Comparison of ENCODE assay signal across 33 mouse cellular contexts in genomic region chr7:125539351-125539750, GRCm38 (mm10). TPM values are rescaled to one million over a fixed set of nuclear protein-coding genes. Genes with fewer than 3 reads are reported as not detected.
DNase-seq lines count a peak whose midpoint lies in the region; ATAC-seq lines count a peak whose summit lies in the region.
"Had no signal": no experiment of that assay in that cellular context is flagged by ENCODE, and none has a peak within 500 bp of the region (broad histone marks: within the 10 kb centered on the region; RNA-seq: fewer than 3 reads in every experiment).

No protein-coding gene starts in this region.

- ATAC-seq in granulocyte monocyte progenitor cell, adult 5-6 weeks (replicated peaks; ENCODE audit: poor library complexity, severe bottlenecking), result peak; percentile 50
- no peak for ATAC-seq in midbrain, embryonic 13.5 days
- no peak for ATAC-seq in kidney, embryonic 14.5 days (ENCODE audit: low FRiP score, low TSS enrichment)
- ATAC-seq: forebrain, postnatal 0 days; inflammation-experienced regulatory T-cells, adult 6 months; midbrain, embryonic 15.5 days had no signal

- no peak overlapping the region for H3K9ac ChIP-seq in midbrain, embryonic 13.5 days (replicated peaks)
- no peak overlapping the region for H3K9ac ChIP-seq in kidney, embryonic 14.5 days (ENCODE audit: low read depth, low read length)
- H3K9ac ChIP-seq: forebrain, postnatal 0 days; heart, embryonic 13.5 days; hindbrain, embryonic 15.5 days; kidney, embryonic 15.5 days; limb, embryonic 13.5 days; midbrain, embryonic 15.5 days had no signal

- DNase-seq in heart, embryonic 10.5 days (ENCODE audit: low spot score), result peak; percentile 41
- no peak for DNase-seq in heart, adult 9 months (ENCODE audit: low spot score in 2 of 2)
- peak; percentile 79 for DNase-seq in NIH3T3 (ENCODE audit: low read depth)
- no peak for DNase-seq in right cerebral cortex, postnatal 10 days (ENCODE audit: low spot score in 2 of 2)
- DNase-seq: adrenal gland, adult 2 months; adrenal gland, postnatal 36 days; B cell, adult 2 months; cerebellum, adult 2 months; cerebellum, postnatal 25 days; forebrain, postnatal 0 days; gastrocnemius, postnatal 10 days; heart, adult 18-20 months; heart, postnatal 14 days; kidney, adult 11 months; kidney, postnatal 25 days; lung, postnatal 4 days; right cerebral cortex, adult 18-20 months; right cerebral cortex, postnatal 4 days; thymus, adult 18-20 months; thymus, postnatal 25 days had no signal

- H3K4me3 ChIP-seq in heart, embryonic 10.5 days, result no peak overlapping the region
- no peak overlapping the region for H3K4me3 ChIP-seq in midbrain, embryonic 13.5 days (replicated peaks)
- H3K4me3 ChIP-seq in kidney, embryonic 14.5 days (ENCODE audit: low read length), result no peak overlapping the region
- H3K4me3 ChIP-seq: heart, embryonic 13.5 days; hindbrain, embryonic 10.5 days; hindbrain, embryonic 15.5 days; kidney, embryonic 15.5 days; left cerebral cortex, adult 2 months; limb, embryonic 13.5 days; midbrain, embryonic 15.5 days had no signal

- peaks cover 9% of the 10 kb centered on the region; the same call in 1 of the 2 replicates for H3K4me1 ChIP-seq in heart, embryonic 10.5 days
- peaks cover 4% of the 10 kb centered on the region for H3K4me1 ChIP-seq in midbrain, embryonic 13.5 days (replicated peaks)
- no peaks in the 10 kb centered on the region for H3K4me1 ChIP-seq in kidney, embryonic 14.5 days (ENCODE audit: control insufficient read depth, insufficient read depth, low read length)
- H3K4me1 ChIP-seq: heart, embryonic 13.5 days; hindbrain, embryonic 15.5 days; kidney, embryonic 15.5 days had no signal

- 0 out of 2 replicates have a peak, but pooled peaks cover 3% of the 10 kb centered on the region for H3K27me3 ChIP-seq in heart, embryonic 10.5 days (ENCODE audit: insufficient read depth, poor library complexity, severe bottlenecking)
- peaks cover 4% of the 10 kb centered on the region; the same call in 1 of the 2 replicates for H3K27me3 ChIP-seq in midbrain, embryonic 13.5 days
- no peaks in the 10 kb centered on the region for H3K27me3 ChIP-seq in kidney, embryonic 14.5 days (ENCODE audit: control insufficient read depth, insufficient read depth, low read length)
- H3K27me3 ChIP-seq: heart, embryonic 13.5 days; hindbrain, embryonic 15.5 days; kidney, embryonic 15.5 days; limb, embryonic 13.5 days; midbrain, embryonic 15.5 days had no signal

- H3K9me3 ChIP-seq in heart, embryonic 10.5 days, result peaks cover 4% of the 10 kb centered on the region; the same call in 1 of the 2 replicates
- no peaks in the 10 kb centered on the region for H3K9me3 ChIP-seq in midbrain, embryonic 13.5 days
- H3K9me3 ChIP-seq in kidney, embryonic 14.5 days (ENCODE audit: control insufficient read depth, low read length), result peaks cover 1% of the 10 kb centered on the region; the same call in 1 of the 2 replicates
- H3K9me3 ChIP-seq: hindbrain, embryonic 15.5 days; midbrain, embryonic 15.5 days had no signal

- no peaks in the 10 kb centered on the region for H3K36me3 ChIP-seq in heart, embryonic 10.5 days
- no peaks in the 10 kb centered on the region for H3K36me3 ChIP-seq in midbrain, embryonic 13.5 days
- H3K36me3 ChIP-seq in kidney, embryonic 14.5 days (ENCODE audit: control insufficient read depth, insufficient read depth, low read length), result no peaks in the 10 kb centered on the region
- H3K36me3 ChIP-seq: heart, embryonic 13.5 days; hindbrain, embryonic 10.5 days; hindbrain, embryonic 15.5 days; kidney, embryonic 15.5 days; limb, embryonic 13.5 days; midbrain, embryonic 15.5 days had no signal

- H3K4me2 ChIP-seq in midbrain, embryonic 13.5 days (replicated peaks), result no peak overlapping the region
- H3K4me2 ChIP-seq in kidney, embryonic 14.5 days (replicated peaks; ENCODE audit: low read depth, low read length), result no peak overlapping the region
- H3K4me2 ChIP-seq: heart, embryonic 13.5 days; hindbrain, embryonic 15.5 days; kidney, embryonic 15.5 days; limb, embryonic 13.5 days; liver, embryonic 11.5 days; midbrain, embryonic 15.5 days had no signal

- 83% methylated on average over 3 of the region's 3 CpGs for WGBS in heart, embryonic 10.5 days
- WGBS in midbrain, embryonic 13.5 days, result 91% methylated on average over 3 of the region's 3 CpGs
- WGBS in kidney, embryonic 14.5 days, result 84% methylated on average over 3 of the region's 3 CpGs

- H3K27ac ChIP-seq in heart, embryonic 10.5 days, result no peak overlapping the region
- no peak overlapping the region for H3K27ac ChIP-seq in midbrain, embryonic 13.5 days
- no peak overlapping the region for H3K27ac ChIP-seq in kidney, embryonic 14.5 days (ENCODE audit: low read depth, low read length)
- H3K27ac ChIP-seq: heart, embryonic 13.5 days; hindbrain, embryonic 10.5 days; hindbrain, embryonic 15.5 days; kidney, embryonic 15.5 days; left cerebral cortex, adult 2 months; limb, embryonic 13.5 days; midbrain, embryonic 15.5 days; stomach, postnatal 0 days had no signal

RNA-seq across cellular contexts. Expression of gene Il4ra, which starts 12.6 kb away (rescaled TPM):
- polyA plus RNA-seq in heart, embryonic 10.5 days (2016; fragmentation: Nextera tagmentation; extraction: Ambion mirVana), result 2.2 and 3.4 TPM in 2 replicates
- 13.4 and 13.6 TPM in 2 replicates for total RNA-seq in granulocyte monocyte progenitor cell, adult 5-6 weeks (2014; fragmentation: Nextera tagmentation)
- 17.2 and 22.6 TPM in 2 replicates for total RNA-seq in granulocyte monocyte progenitor cell, adult 5-6 weeks (2017)
- 3.0 and 3.9 TPM in 2 replicates for polyA plus RNA-seq in midbrain, embryonic 13.5 days (2015; fragmentation: Nextera tagmentation; extraction: Ambion mirVana)
- 4.0 and 5.9 TPM in 2 replicates for polyA plus RNA-seq in kidney, embryonic 14.5 days (2014; fragmentation: Nextera tagmentation; extraction: Ambion mirVana)

RNA-seq across cellular contexts. Expression of gene Nsmce1, which starts 48.0 kb away (rescaled TPM):
- polyA plus RNA-seq in heart, embryonic 10.5 days (2016; fragmentation: Nextera tagmentation; extraction: Ambion mirVana), result 122 and 123 TPM in 2 replicates
- total RNA-seq in granulocyte monocyte progenitor cell, adult 5-6 weeks (2014; fragmentation: Nextera tagmentation), result 54.9 and 65.5 TPM in 2 replicates
- total RNA-seq in granulocyte monocyte progenitor cell, adult 5-6 weeks (2017), result 77.7 and 82.8 TPM in 2 replicates
- polyA plus RNA-seq in midbrain, embryonic 13.5 days (2015; fragmentation: Nextera tagmentation; extraction: Ambion mirVana), result 110 and 116 TPM in 2 replicates
- 137 and 157 TPM in 2 replicates for polyA plus RNA-seq in kidney, embryonic 14.5 days (2014; fragmentation: Nextera tagmentation; extraction: Ambion mirVana)

Comparison
In these comparisons a context has a peak if more than half of its experiments do, and no peak if none do; other contexts are left out.
1. DNase-seq: peak in heart, embryonic 10.5 days (single experiment) and NIH3T3 (single experiment); none in heart, adult 9 months (0 of 2) and right cerebral cortex, postnatal 10 days (0 of 2).